Mouse (Mus musculus) ES-CJ7 (cell line): Measurements from ENCODE around the gene Gtsf1.

ENCODE experiments used
- DNase-seq: peaks from one replicate; pipeline ENCODE4 v3.0.0; 2011; ENCODE audit warnings: low read depth, low spot score

Gtsf1 gene

DNA sequence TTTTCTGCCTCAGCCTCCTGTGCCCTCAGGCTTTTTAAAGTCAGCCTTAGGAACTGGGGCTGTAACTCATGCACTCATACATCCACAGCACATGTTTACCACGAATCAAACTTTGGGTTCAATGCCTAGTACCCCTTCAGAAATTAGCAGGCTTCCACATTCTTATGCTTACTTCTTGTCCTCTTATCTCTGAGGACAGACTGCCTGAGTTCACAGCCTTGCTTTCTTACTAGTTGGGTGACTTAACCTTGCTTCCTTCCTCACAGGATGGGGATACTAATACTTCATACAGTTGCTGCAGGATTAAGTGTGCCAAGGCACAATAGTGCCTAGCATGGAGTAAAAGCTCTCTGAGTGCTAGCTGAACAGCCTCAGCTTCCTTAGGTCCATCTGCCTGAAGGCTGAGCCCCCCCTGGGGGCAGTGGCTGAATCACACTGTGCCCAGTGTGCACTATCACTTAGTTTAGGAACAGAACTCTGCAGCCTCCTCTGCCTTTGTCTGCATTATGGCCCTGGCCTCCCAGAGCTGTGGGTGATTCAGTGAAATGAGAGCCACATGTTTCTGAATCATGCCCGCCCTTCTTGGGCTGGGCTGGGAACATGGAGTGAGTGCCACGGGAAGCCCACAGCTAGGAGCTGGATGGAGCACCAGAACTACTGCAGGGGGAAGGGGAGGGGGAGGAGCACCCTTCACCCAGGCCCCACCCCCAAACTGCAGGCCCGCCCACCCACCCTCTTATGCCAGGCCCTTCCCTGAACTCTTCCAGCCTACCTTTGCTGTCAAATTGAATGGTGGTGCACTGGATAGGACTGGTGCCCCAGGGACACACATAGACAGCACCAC is 71.8 kb downstream of the Gtsf1 start:
- peak; percentile 43 for DNase-seq

DNA sequence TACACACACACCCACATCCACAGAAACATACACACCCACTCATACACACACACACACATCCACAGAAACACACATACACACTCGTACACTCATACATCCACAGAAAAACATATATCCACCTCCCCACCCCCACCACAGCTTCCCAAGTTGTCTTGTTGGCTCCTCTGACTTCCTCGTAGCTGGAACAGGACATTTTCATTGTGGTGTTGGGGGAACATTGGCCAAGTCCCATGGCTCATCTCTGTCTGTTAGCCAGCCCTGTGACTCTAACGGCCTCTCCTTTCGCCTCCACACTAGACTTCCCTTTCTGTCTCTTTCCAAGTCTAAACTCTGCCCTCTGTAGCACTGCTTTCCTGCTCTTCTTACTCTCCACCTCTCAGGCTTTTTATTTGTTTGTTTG is 72.5 kb downstream of the Gtsf1 start:
- no peak for DNase-seq

DNA sequence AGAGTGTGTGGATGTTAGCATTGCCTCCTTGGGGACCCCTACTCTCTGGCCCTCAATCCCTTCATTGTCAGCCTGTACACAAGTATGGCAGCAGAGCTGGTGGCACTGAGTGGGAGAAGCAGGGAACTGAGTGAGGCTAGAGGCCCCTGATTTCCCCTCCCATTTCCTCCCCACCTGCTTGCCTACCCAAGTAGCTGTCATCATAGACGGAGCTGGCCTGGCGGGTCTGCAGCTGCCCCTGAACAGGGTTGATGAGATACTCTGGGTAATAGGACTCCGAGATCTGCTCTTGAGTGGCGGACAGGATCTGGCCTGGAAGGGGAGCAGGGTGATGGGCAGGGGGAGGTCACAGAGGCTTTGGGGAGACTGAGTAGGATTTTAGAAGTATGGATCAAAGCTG is 74.1 kb downstream of the Gtsf1 start:
- no peak for DNase-seq

DNA sequence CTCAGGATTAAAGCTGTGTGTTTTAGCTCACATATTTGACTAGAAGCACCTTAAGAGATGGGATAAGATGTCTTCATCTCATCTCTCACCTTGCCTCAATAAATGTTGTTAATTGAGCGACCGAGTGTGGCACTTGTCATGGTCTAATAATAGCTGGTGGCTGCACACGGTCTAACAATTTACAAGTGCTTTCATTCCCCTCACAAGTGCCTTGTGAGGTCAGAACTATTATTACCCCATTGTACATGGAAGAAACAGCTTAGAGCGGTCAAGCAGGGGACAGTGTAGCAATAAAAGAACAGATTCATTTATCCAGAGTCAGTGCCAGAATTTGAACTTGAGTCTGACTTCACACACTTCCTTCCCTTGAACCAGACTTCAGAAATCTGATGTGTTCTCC is 74.8 kb downstream of the Gtsf1 start:
- no peak for DNase-seq

DNA sequence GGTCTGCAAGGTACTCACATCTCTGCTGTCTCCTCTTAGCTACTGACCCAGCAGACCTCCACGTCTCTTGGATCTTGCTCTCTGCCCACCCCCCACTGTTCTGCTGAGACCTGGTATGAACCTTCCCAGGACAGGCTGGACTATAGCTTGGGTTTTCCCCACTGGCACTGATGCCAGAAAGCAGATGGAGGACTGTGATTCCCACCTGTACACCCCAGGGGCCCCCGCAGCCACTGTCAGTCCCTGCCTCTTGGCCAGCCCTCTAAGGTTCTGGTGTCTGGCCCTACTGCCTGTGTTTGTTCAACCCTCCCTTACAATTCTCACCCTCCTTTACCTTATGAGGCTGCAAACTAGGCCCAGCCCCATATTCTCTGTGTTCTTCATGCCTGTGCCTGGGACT is 75.6 kb downstream of the Gtsf1 start:
- DNase-seq = no peak

DNA sequence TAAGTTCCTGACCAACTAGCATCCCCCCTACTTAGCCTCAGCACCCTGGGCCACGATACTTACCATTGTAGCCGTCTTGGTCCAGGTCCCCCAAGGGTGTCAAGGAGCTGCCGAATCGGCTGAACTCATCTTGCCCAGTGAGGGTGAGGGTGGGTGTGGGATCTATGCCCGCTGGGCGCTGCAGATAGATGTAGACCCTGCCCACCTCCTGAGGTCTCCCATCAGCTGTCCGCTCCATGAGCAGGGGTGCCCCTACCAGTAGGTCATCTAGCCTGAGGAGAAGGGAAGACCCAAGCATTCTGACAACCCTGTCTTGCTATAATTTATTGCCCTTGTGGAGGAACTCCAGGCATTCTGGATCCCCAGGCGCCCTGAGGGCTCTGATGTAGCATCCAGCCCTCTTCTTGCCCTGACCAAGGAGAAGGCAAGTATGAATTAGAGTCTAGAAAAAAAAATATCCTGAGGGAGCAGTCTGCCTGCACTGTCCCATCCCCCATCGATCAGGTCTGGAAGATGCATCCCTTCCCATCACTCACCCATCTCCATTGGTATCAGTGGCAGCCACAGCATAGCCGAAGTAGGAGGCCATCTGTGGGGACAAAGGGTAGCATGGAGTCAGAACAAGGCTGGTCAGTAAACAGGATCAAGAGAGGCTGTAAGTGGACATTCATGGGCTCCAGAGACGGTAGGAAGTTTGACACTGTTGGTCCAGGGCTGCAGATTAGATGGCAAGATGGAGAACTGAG is 76.6 kb downstream of the Gtsf1 start:
- no peak for DNase-seq

DNA sequence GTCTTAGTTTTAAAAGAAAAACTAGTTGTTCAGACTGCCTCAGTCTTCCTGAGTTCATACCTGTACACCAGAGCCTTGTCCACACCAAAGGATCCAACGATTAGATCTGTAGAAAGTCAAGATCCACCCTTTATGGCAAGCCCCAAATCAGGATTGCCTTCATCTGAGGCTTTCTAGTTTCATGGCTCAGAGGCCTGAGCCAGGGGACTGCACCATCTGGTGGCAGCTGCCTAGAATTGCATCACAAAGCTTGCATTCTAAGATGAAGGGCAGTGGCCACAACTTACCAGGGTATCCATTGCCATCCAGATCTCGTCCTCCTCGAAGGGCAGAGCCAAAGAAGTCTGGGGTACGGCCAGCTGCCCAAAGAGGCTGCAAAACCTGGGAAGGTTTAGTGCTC is 77.4 kb downstream of the Gtsf1 start:
- peak; percentile 71 for DNase-seq
